Mouse (Mus musculus): ENCODE data around the gene 2900026A02Rik.

2900026A02Rik gene

GRCm38 (mm10) chr5:113136951-113137487 lies 84.0 kb downstream of the 2900026A02Rik start:
- TF ChIP-seq GATA4 (IDR thresholded peaks at IDR 0.05; ENCODE audit: insufficient replicate concordance, low read length) = no peak

GRCm38 (mm10) chr5:113135513-113135912 lies 85.5 kb downstream of the 2900026A02Rik start:
- TF ChIP-seq GATA4 (IDR thresholded peaks at IDR 0.05; ENCODE audit: insufficient replicate concordance, low read length) = no peak

GRCm38 (mm10) chr5:113133722-113134710 lies 87.0 kb downstream of the 2900026A02Rik start:
- TF ChIP-seq GATA4 (IDR thresholded peaks at IDR 0.05; ENCODE audit: insufficient replicate concordance, low read length) = no peak

DNA sequence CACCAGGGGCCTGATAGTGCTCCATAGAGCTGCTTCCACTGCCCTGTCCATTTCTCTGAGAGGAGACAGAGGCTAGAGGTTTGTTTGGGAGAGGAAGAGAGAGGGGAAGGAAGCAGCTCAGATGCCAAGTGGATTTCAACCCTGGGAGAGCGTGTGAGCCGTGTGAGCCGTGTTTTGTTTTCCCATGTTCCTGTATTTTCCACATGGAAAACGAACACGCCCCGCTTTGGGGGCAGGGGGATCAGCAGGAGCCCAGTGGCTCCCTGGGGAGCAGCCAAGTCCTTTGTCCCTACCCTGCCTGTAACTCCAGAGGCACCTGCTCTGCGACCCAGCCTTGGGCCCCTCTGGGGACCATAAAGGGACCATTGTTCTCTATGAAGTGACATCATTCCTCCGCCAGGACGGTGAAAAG lies 88.0 kb downstream of the 2900026A02Rik start:
- TF ChIP-seq GATA4 (IDR thresholded peaks at IDR 0.05; ENCODE audit: insufficient replicate concordance, low read length) = no peak

- peak; percentile 30; the same call in 1 of the 2 replicates for TF ChIP-seq GATA4 (IDR thresholded peaks at IDR 0.05; ENCODE audit: insufficient replicate concordance, low read length)
Measured at GRCm38 (mm10) chr5:113132635-113133041, 88.4 kb downstream of the 2900026A02Rik start.

DNA sequence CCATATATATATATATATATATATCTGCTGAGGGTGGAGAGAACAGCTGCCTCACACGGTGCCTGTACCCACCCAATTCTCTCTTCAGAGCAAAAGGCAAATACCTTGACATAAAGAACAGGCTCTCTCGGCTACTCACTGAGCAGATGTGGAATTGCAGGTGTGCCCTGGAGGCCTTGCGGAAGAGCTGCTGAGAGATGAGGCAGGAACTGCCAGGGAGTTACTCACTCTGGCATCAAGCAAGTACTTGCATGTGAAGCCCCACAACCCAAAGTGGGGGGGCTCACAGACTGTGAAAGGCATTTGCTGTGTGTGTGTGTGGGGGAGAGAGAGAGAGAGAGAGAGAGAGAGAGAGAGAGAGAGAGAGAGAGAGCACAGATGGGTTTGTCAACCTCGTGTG lies 92.6 kb downstream of the 2900026A02Rik start:
- no peak for TF ChIP-seq GATA4 (IDR thresholded peaks at IDR 0.05; ENCODE audit: insufficient replicate concordance, low read length)

- no peak for TF ChIP-seq GATA4 (IDR thresholded peaks at IDR 0.05; ENCODE audit: insufficient replicate concordance, low read length)
Measured at GRCm38 (mm10) chr5:113126476-113126875, 94.6 kb downstream of the 2900026A02Rik start.

GRCm38 (mm10) chr5:113123693-113124092 lies 97.3 kb downstream of the 2900026A02Rik start:
- no peak for TF ChIP-seq GATA4 (IDR thresholded peaks at IDR 0.05; ENCODE audit: insufficient replicate concordance, low read length)

- no peak for TF ChIP-seq GATA4 (IDR thresholded peaks at IDR 0.05; ENCODE audit: insufficient replicate concordance, low read length)
Measured at GRCm38 (mm10) chr5:113122326-113123054, 98.5 kb downstream of the 2900026A02Rik start.

GRCm38 (mm10) chr5:113121591-113121875 lies 99.5 kb downstream of the 2900026A02Rik start:
- no peak for TF ChIP-seq GATA4 (IDR thresholded peaks at IDR 0.05; ENCODE audit: insufficient replicate concordance, low read length)

GRCm38 (mm10) chr5:113120741-113121590 lies 100.1 kb downstream of the 2900026A02Rik start:
- TF ChIP-seq GATA4 (IDR thresholded peaks at IDR 0.05; ENCODE audit: insufficient replicate concordance, low read length) = no peak

- no peak for TF ChIP-seq GATA4 (IDR thresholded peaks at IDR 0.05; ENCODE audit: insufficient replicate concordance, low read length)
Measured at GRCm38 (mm10) chr5:113119861-113120465, 101.1 kb downstream of the 2900026A02Rik start.

- TF ChIP-seq GATA4 (IDR thresholded peaks at IDR 0.05; ENCODE audit: insufficient replicate concordance, low read length) = no peak
Measured at GRCm38 (mm10) chr5:113119291-113119690, 101.7 kb downstream of the 2900026A02Rik start.

DNA sequence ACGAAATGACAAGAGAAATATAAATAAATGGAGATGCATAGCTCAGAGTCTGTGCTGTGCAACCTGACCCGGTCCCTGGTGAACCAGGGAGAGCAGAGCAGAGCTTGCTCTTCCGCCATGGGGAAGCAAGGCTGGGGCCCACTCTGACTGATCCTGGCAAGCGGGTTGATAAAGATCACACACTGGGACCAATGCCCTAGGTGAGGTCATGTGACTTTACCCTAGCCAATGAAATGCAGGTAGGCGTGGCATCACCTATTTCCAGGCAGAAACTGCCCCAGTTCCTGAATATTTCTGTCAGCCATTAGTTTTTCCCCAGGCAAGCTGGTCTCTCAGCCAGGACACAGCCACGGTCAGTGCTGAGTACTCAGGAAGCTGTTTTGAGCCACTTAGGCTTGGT lies 102.3 kb downstream of the 2900026A02Rik start:
- TF ChIP-seq GATA4 (IDR thresholded peaks at IDR 0.05; ENCODE audit: insufficient replicate concordance, low read length) = no peak

Data from liver, adult (tissue).